Comparison of ENCODE assay signal across 8 mouse cellular contexts in the genomic region with DNA sequence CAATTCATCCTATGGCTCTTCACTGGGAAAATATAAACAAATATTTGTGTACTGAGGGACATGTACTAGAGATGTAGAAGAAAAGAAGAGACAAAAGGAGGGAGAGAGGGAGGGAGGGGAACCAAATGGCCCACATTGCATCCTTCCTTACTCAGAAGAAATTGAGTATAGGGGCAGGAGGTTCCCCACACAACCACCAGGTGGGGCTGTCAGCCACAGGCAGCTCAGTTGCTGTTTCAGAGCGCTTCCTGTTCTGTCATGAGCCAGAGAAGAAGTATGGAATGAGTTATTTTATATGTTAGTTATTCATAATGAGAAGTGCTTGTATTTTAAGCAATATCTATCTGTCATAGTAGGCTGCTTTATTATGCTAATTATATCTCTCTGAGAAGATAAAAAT.
A peak's percentile ranks its signal among the peaks of the same experiment; 100 is the strongest.
DNase-seq lines count a peak whose midpoint lies in the region; TF ChIP-seq lines count a peak whose summit lies in the region.

No protein-coding gene starts in this region.

- DNase-seq in gastrocnemius, postnatal 14 days, result peak; percentile 54
- no peak for DNase-seq in gastrocnemius, postnatal 36 days
- peak; percentile 19 to 29 for DNase-seq in spleen, adult 18-20 months
- DNase-seq in spleen, adult 12 weeks (ENCODE audit: low spot score), result no peak
- DNase-seq in lung, adult 2 months, result peak; percentile 31
- peak; percentile 69 for DNase-seq in thymus, postnatal 25 days
- no peak for DNase-seq in cerebellum, adult 8-10 months
- DNase-seq in layer of hippocampus, adult 9-11 months, result no peak

- 97% methylated on average over 1 of the region's 1 CpGs for WGBS in lung, adult 2 months

- intact Hi-C loops in gastrocnemius, postnatal 14 days (cut with DNase I; ENCODE audit: low total_unique reads), result loop anchor here (10.0 kb wide), 1 partner anchor 218 kb away; no protein-coding TSS in a partner anchor
- intact Hi-C loops in gastrocnemius, postnatal 36 days (cut with DNase I), result no loop called here

- no peak for TF ChIP-seq POLR2A in lung, adult 2 months (IDR thresholded peaks at IDR 0.05; ENCODE audit: borderline replicate concordance, extremely low read depth, low read depth, low read length)

- peak; percentile 64 for TF ChIP-seq CTCF in lung, adult 2 months (IDR thresholded peaks at IDR 0.05; ENCODE audit: insufficient read depth, low read length)

- no peak overlapping the region for H3K4me3 ChIP-seq in lung, adult 2 months (replicated peaks; ENCODE audit: extremely low read depth, low read depth, low read length)

- H3K4me1 ChIP-seq in lung, adult 2 months (ENCODE audit: control insufficient read depth, insufficient read depth, low read length), result peaks cover 3% of the 10 kb centered on the region; the same call in 1 of the 2 replicates

Comparison
In these comparisons a context has a peak if more than half of its experiments do, and no peak if none do; other contexts are left out.
1. DNase-seq: peak in gastrocnemius, postnatal 14 days (single experiment), spleen, adult 18-20 months (2 of 2), lung, adult 2 months (single experiment) and thymus, postnatal 25 days (single experiment); none in gastrocnemius, postnatal 36 days (0 of 2), spleen, adult 12 weeks (single experiment), cerebellum, adult 8-10 months (single experiment) and layer of hippocampus, adult 9-11 months (single experiment).